Mouse (Mus musculus) right cerebral cortex, postnatal 36 days (tissue): ENCODE measurements at regions not wholly inside any gene's neighbourhood (a gene's known extent, or its start where the extent isn't known, plus 50 kb on each side); places are given as distances from the start of the nearest gene placed in this dataset.
A peak's percentile ranks its signal among the peaks of the same experiment; 100 is the strongest.

Experiments
- DNase-seq, 2 experiments: peaks; one replicate each; pipeline ENCODE4 v3.0.0; 2022; ENCODE audit warnings: low spot score in 2 of 2, mixed read lengths in 1 of 2

DNA sequence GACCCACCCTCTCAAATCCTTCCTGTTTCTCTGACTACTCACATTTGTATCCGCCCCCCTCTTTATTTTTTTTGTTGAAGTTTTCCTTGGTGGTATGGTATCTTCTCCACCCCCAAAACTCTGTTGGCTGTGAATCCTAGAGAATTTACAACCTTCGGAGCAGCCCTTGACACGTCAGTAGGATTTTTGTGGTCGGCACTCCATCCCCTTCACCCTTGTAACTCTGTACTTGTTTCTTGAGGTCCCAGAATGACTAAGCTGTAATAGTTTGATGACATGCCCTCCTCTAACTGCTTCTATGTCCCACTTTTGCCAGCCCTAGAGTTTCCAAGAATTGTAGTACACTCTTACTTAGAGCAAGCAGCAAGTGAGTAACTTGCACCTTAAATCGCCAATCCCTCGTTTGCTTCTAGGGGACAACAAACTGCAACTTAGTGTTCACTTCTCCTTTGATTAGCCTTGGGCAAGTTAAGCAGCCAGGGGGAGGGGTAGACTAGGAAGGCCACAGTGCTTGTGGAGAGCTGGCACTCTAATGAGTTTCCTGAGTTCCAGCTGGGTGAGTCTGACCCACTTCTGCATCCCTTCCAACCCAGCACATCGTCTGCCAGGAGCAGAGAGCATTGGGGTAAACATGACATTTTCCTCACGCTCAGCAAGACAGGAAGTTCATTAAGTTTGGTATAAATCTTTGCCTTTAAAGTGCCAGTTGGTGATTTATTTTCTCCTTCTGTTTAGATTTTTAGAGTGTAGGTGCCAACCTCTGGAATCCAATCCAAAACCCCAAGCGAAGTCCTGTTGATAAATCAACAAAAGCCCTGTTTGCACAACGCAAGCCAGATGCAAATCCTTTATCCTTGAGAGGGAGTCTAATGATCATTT is 118.7 kb downstream of the Foxa2 start:
- DNase-seq, result peak in 1 of 2 experiments; percentile 4

GRCm38 (mm10) chr2:147926861-147927260 is 119.9 kb downstream of the Foxa2 start:
- no peak for DNase-seq

DNA sequence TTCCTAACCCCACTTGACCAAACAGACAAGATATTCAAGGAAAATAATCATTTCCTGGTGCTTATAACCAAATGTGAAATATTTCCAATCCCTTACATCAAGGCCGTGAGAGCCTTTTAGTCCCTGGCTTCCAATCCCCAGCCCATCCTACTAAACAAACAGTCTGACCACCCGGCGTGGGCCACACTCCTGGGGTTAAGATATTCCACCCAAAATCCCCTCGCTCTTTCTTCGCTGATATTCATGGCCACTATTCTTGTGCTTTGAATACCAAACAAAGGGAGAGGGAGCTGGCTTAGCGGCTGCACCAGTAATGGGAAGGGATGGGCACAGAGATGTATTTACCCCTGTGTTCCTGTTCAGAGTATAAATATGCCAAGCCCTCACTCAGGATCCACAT is 139.4 kb downstream of the Foxa2 start:
- no peak for DNase-seq

DNA sequence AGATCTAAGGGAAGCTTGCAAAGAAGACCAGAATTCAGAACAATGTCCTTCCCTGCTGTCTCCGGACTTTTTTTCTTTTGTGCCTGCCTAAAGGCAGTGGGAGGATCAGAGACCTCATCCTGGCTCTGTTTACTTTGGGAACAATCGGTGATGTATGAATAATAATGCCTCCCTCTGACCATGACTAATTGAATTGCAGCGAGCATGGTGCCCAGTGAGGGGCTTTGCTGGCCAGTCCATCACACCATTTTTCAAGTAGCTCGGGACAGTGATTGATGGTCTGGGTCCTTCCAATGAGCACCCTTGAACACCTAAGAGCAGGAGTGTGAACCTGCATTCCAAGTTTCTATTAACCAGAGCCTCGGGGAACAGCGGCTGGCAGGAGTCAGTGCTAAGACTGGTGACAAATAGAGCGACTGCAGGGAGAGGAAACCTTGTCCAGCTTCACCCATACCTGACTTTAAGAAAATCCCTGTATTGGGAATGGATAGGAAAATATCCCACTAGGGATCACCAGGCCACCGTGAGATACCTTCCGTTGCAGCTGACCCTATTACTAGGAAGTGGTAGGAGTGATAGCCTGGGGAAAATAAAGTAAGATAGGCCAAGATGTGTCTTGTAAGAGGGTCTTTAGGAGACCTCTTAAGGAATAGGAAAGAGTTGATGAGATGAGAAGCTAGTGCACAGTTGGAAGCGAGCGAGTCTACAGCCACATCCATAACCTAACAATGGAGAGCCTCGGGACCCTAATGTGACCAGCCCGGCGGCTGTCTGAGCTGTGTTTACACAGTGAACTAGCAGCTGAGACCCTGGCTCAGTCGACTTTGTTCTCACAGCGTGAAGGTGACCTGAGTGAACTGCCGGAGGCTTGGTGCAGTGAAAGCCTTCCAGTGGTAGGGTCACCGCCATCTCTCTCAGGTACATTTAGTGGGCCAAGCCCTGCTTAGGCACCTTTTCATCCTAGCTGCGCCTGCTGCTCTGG is 140.7 kb downstream of the Foxa2 start:
- DNase-seq, result no peak

- DNase-seq, result no peak
Observed at GRCm38 (mm10) chr2:147905118-147905517, 141.7 kb downstream of the Foxa2 start.

DNA sequence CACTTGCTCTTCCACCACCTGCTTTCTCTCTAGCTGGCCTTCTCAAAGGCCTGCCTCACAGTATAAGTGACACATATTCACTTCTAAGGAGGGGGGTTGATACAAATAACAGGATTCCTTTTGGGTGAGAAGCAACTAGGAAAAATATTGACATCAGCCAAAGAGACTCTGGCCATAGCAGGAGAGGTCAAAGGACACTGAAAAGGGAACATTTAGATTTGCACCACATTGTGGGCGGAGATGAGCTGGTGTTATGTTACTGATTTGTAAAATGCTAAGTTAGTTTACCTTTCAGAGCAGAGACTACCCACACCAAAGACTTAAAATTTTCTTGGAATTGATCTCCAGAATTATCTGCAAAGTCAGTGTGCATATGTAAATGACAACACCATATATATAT is 147.5 kb downstream of the Foxa2 start:
- DNase-seq, result no peak

DNA sequence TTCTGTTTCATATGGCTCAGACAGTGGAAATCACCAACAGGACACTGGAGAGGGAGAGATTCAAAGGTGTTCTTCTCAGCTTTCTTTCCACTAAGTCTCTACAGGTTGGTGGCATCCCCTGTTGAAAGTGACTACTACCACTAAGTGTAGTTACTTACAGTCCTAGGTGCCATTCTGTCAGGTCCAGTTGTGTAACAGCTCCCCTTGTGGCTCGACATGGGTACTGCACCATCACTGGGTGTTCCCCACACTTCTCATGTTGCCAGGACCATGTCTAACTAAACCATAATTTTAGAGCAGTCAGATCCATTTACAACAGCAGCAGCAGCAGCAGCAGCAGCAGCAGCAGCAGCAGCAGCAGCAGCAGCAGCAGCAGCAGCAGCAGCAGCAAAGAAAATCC is 151.1 kb downstream of the Foxa2 start:
- peak in 1 of 2 experiments; percentile 2 for DNase-seq

GRCm38 (mm10) chr2:147894213-147894612 is 152.6 kb downstream of the Foxa2 start:
- no peak for DNase-seq

GRCm38 (mm10) chr2:147886191-147886590 is 160.6 kb downstream of the Foxa2 start:
- DNase-seq, result no peak

GRCm38 (mm10) chr2:147877907-147878306 is 168.9 kb downstream of the Foxa2 start:
- no peak for DNase-seq

DNA sequence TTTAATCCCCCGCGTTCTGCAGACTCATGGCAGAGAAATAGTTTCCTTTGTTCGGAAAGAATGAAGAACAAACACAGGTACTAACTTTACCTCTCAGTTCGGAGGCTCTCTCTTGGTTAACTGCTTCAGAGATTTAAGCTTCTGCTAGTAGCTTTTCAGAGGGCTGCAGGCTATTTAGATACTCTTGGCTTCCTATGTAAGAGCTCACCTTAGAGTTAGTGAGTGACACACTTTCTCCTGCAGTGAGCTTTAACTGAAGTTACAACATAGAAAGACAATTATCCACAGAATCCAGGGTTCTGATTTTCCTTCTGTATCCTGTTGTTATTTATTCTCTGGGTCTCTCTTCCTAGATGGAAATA is 169.2 kb downstream of the Foxa2 start:
- no peak for DNase-seq

- DNase-seq, result no peak
Observed at GRCm38 (mm10) chr2:147876708-147877542, 169.8 kb downstream of the Foxa2 start.

- DNase-seq, result no peak
Observed at GRCm38 (mm10) chr2:147872972-147873371, 173.8 kb downstream of the Foxa2 start.

- no peak for DNase-seq
Observed at GRCm38 (mm10) chr2:147851186-147851802, 195.5 kb downstream of the Foxa2 start.

GRCm38 (mm10) chr2:147846968-147847749 is 199.6 kb downstream of the Foxa2 start:
- peak; percentile 3 to 5 for DNase-seq

GRCm38 (mm10) chr2:147845256-147845655 is 201.5 kb downstream of the Foxa2 start:
- peak in 1 of 2 experiments; percentile 15 for DNase-seq

DNA sequence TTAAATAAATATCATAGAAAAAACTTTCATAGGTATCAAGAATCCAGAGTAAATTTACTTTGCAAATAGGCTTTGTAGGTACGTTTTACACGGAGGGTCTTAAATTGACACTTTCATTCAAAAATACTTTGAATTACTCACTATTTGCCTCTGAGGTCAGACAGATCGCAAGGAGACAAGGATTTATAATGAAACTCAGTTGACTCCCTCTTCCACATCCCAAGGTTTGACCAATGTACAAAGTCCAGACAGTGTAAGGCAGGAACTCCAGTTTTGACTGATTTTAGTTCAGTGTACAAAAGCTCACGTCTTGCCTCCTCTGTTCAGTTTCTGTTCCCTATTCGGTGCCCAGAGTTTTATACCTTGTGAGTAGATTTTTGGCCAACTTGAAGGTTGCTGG is 205.8 kb downstream of the Foxa2 start:
- DNase-seq, result no peak

DNA sequence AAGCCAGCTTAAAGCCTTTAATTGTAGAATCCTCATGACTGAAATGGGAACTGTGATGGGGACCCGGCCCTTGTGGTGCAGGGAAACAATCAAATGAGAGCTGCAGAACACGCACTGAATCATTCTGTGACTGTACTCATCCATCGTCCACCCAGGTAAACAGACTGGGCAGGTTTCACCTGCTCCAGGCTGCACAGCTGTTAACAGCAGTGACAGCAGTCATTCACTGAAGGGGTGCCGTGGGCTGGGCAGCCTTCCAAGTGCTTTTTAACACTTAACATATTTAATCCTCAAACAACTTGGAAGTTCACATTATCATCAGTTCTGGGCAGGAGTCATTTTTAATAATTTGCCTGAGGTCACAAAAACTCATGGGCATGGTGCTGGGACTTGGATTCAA is 208.2 kb downstream of the Foxa2 start:
- no peak for DNase-seq

GRCm38 (mm10) chr2:147830551-147830950 is 216.2 kb downstream of the Foxa2 start:
- no peak for DNase-seq

- DNase-seq, result no peak
Observed at GRCm38 (mm10) chr2:147816951-147817350, 229.8 kb downstream of the Foxa2 start.
